Mouse (Mus musculus): Measurements from ENCODE around the gene Nkiras1. TPM values are rescaled to one million over a fixed set of nuclear protein-coding genes. Genes with fewer than 3 reads are reported as not detected.

The Nkiras1 gene
- polyA plus RNA-seq, 1 experiment from 2014 or later, result 19.1 TPM

- peaks cover 7% of the 10 kb centered on the region; the same call in 1 of the 2 replicates for H3K4me1 ChIP-seq (replicated peaks)
- no peak overlapping the region for H3K4me2 ChIP-seq
- H3K9ac ChIP-seq, result no peak overlapping the region
- no peaks in the 10 kb centered on the region for H3K27me3 ChIP-seq (replicated peaks)
- peaks cover 18% of the 10 kb centered on the region for H3K36me3 ChIP-seq
- no peaks in the 10 kb centered on the region for H3K9me3 ChIP-seq (replicated peaks)
- no peak overlapping the region for H3K4me3 ChIP-seq
- 86% methylated on average over 2 of the region's 2 CpGs for WGBS
- no peak overlapping the region for H3K27ac ChIP-seq (ENCODE audit: poor library complexity, severe bottlenecking)
- no peak for ATAC-seq (ENCODE audit: insufficient number of reproducible peaks, low FRiP score)
Observed at GRCm38 (mm10) chr14:18284581-18284980, 13.6 kb downstream of the Nkiras1 start.

DNA sequence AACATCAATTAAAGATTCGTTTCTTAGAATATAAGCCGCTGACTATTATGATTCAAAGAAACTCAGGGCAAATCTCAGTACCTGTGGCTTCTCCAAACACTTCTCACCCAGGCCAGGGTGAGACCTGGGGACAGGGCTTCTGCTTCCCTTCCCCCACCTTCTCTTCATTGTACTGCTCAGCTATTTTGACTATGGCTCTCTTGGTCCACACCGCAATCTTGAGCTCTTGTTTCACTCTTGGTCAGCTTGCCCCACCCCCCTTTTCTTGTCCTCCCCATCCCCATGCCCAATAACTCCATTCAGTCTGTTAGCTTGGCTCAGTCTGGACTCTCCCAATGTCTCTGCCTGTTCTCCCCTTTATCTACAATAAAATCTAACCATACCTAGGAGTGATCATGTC is 14.5 kb downstream of the Nkiras1 start:
- H3K9me3 ChIP-seq (replicated peaks), result no peaks in the 10 kb centered on the region
- no peak for ATAC-seq (ENCODE audit: insufficient number of reproducible peaks, low FRiP score)
- no peak overlapping the region for H3K9ac ChIP-seq
- no peaks in the 10 kb centered on the region for H3K27me3 ChIP-seq (replicated peaks)
- H3K4me2 ChIP-seq, result no peak overlapping the region
- H3K4me3 ChIP-seq, result no peak overlapping the region
- H3K36me3 ChIP-seq, result peaks cover 12% of the 10 kb centered on the region; the same call in 1 of the 2 replicates
- no peak overlapping the region for H3K27ac ChIP-seq (ENCODE audit: poor library complexity, severe bottlenecking)
- peaks cover 7% of the 10 kb centered on the region; the same call in 1 of the 2 replicates for H3K4me1 ChIP-seq (replicated peaks)
- WGBS, result 94% methylated on average over 3 of the region's 3 CpGs

DNA sequence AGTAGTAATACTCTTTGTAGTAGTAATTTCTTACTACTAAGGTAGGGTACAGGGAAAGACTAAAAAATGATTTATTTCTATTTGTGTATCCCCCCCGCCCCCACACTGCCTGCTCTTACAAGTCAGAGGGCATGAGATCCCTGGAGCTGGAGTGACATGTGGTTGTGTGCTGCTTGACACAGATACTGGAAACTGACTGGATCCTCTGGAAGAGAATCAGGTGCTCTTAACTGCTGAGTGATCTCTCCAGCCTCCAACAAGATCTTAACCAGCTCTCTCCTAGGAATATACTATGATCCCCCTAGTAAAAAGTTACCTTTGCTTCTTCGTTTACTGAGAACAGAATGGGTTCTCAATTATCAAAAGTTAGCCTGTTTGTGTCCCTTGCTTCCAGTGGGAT is 15.5 kb downstream of the Nkiras1 start:
- H3K4me1 ChIP-seq (replicated peaks), result peaks cover 7% of the 10 kb centered on the region; the same call in 1 of the 2 replicates
- no peaks in the 10 kb centered on the region for H3K9me3 ChIP-seq (replicated peaks)
- no peak overlapping the region for H3K27ac ChIP-seq (ENCODE audit: poor library complexity, severe bottlenecking)
- no peak for ATAC-seq (ENCODE audit: insufficient number of reproducible peaks, low FRiP score)
- H3K36me3 ChIP-seq, result peaks cover 10% of the 10 kb centered on the region; the same call in 1 of the 2 replicates
- H3K4me2 ChIP-seq, result no peak overlapping the region
- no peaks in the 10 kb centered on the region for H3K27me3 ChIP-seq (replicated peaks)
- H3K9ac ChIP-seq, result no peak overlapping the region
- 92% methylated on average over 2 of the region's 2 CpGs for WGBS
- no peak overlapping the region for H3K4me3 ChIP-seq

DNA sequence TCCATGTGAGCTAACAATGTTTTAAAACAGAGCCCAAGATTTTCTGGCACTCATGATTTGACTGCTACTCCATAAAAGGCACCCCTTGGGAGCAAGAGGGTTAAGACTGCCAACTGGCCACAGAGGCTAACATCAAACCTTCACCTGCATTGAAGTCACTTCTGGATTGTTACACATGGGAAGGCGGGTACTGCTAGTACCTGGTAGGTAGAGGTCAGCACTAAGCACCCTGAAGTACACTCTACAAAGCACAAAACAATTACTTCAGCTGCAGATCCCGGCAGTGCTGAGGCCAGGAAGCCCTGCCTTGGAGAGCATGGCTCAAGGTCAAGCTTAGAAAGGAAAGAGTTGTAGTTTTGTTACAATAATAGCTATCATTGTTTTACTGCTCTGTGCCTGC is 16.5 kb downstream of the Nkiras1 start:
- Histone ChIP-seq H3K27ac (ENCODE audit: poor library complexity, severe bottlenecking) (no peak overlapping the region), H3K4me2 (no peak overlapping the region), H3K9ac (no peak overlapping the region), H3K4me3 (no peak overlapping the region), H3K27me3 (replicated peaks) (no peaks in the 10 kb centered on the region), H3K4me1 (replicated peaks) (peaks cover 7% of the 10 kb centered on the region; the same call in 1 of the 2 replicates), H3K36me3 (0 out of 2 replicates have a peak, but pooled peaks cover 3% of the 10 kb centered on the region), H3K9me3 (replicated peaks) (no peaks in the 10 kb centered on the region)
- ATAC-seq (ENCODE audit: insufficient number of reproducible peaks, low FRiP score), result no peak
- 52% methylated on average over 2 of the region's 2 CpGs for WGBS

DNA sequence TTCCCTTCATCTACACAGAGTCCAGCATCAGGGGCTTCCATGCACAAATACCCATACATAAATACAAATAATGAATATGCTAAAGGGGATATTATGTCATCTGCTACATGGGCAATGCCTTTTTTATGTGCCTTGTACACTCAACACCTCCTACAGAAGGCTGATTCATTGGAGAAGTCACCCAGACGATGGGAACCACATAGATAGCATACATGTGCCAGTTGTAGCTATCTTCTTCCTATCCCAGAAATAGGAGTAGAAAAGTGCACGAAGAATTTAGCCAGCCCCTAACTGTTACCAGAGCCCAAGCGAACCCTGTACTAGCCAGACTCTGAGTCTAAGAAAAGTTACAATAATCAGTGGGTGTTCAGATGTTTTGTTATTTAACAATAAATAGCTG is 21.2 kb downstream of the Nkiras1 start:
- Histone ChIP-seq H3K36me3 (no peaks in the 10 kb centered on the region; the same call in 1 of the 2 replicates), H3K27me3 (replicated peaks) (no peaks in the 10 kb centered on the region), H3K9me3 (replicated peaks) (no peaks in the 10 kb centered on the region), H3K27ac (ENCODE audit: poor library complexity, severe bottlenecking) (no peak overlapping the region), H3K9ac (no peak overlapping the region), H3K4me1 (replicated peaks) (peaks cover 4% of the 10 kb centered on the region; the same call in 1 of the 2 replicates), H3K4me2 (no peak overlapping the region), H3K4me3 (no peak overlapping the region)
- 67% methylated on average over 3 of the region's 3 CpGs for WGBS
- no peak for ATAC-seq (ENCODE audit: insufficient number of reproducible peaks, low FRiP score)

GRCm38 (mm10) chr14:18292578-18292977 is 21.6 kb downstream of the Nkiras1 start:
- no peak overlapping the region for H3K4me2 ChIP-seq
- WGBS, result 86% methylated on average over 3 of the region's 3 CpGs
- no peak for ATAC-seq (ENCODE audit: insufficient number of reproducible peaks, low FRiP score)
- no peak overlapping the region for H3K27ac ChIP-seq (ENCODE audit: poor library complexity, severe bottlenecking)
- no peaks in the 10 kb centered on the region for H3K4me1 ChIP-seq (replicated peaks)
- H3K36me3 ChIP-seq, result no peaks in the 10 kb centered on the region; the same call in 1 of the 2 replicates
- no peak overlapping the region for H3K9ac ChIP-seq
- H3K4me3 ChIP-seq, result no peak overlapping the region
- no peaks in the 10 kb centered on the region for H3K27me3 ChIP-seq (replicated peaks)
- no peaks in the 10 kb centered on the region for H3K9me3 ChIP-seq (replicated peaks)

- H3K9me3 ChIP-seq (replicated peaks), result no peaks in the 10 kb centered on the region
- peaks cover 10% of the 10 kb centered on the region for H3K4me1 ChIP-seq (replicated peaks)
- 73% methylated on average over 2 of the region's 2 CpGs for WGBS
- ATAC-seq (ENCODE audit: insufficient number of reproducible peaks, low FRiP score), result no peak
- no peaks in the 10 kb centered on the region; the same call in 1 of the 2 replicates for H3K36me3 ChIP-seq
- H3K4me2 ChIP-seq, result no peak overlapping the region
- no peak overlapping the region for H3K27ac ChIP-seq (ENCODE audit: poor library complexity, severe bottlenecking)
- H3K9ac ChIP-seq, result no peak overlapping the region
- H3K27me3 ChIP-seq (replicated peaks), result peaks cover 6% of the 10 kb centered on the region
- H3K4me3 ChIP-seq, result no peak overlapping the region
Observed at GRCm38 (mm10) chr14:18297441-18297840, 26.5 kb downstream of the Nkiras1 start.

DNA sequence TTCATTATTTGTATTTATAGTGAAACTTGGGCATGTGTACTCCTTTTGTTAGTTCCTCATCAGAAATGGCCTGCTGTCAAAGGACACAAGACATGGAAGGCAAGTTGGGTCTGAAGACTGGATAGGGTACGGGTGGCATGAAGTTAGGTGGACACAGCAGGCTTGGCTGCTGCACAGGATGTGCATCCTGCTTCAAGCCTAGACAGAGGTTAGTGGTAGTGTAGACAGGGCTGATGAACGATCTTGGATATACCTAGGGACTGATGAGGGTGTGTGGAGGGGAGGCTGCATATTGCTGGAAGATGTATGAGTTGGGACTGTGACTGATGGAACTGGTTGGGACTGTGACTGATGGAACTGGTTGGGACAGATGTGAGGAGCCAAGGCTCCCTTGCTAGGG is 27.9 kb downstream of the Nkiras1 start:
- H3K36me3 ChIP-seq, result no peaks in the 10 kb centered on the region; the same call in 1 of the 2 replicates
- WGBS, result 86% methylated on average over 2 of the region's 2 CpGs
- no peaks in the 10 kb centered on the region for H3K9me3 ChIP-seq (replicated peaks)
- no peak overlapping the region for H3K4me3 ChIP-seq
- H3K27me3 ChIP-seq (replicated peaks), result peaks cover 6% of the 10 kb centered on the region
- peaks cover 23% of the 10 kb centered on the region for H3K4me1 ChIP-seq (replicated peaks)
- no peak for ATAC-seq (ENCODE audit: insufficient number of reproducible peaks, low FRiP score)
- H3K4me2 ChIP-seq, result no peak overlapping the region
- H3K9ac ChIP-seq, result no peak overlapping the region
- H3K27ac ChIP-seq (ENCODE audit: poor library complexity, severe bottlenecking), result no peak overlapping the region

GRCm38 (mm10) chr14:18300676-18301075 is 29.7 kb downstream of the Nkiras1 start:
- Histone ChIP-seq H3K9me3 (replicated peaks) (0 out of 2 replicates have a peak, but pooled peaks cover 2% of the 10 kb centered on the region), H3K4me2 (no peak overlapping the region), H3K4me1 (replicated peaks) (peaks cover 28% of the 10 kb centered on the region), H3K27ac (ENCODE audit: poor library complexity, severe bottlenecking) (no peak overlapping the region), H3K9ac (no peak overlapping the region), H3K36me3 (peaks cover 7% of the 10 kb centered on the region; the same call in 1 of the 2 replicates), H3K27me3 (replicated peaks) (peaks cover 6% of the 10 kb centered on the region), H3K4me3 (no peak overlapping the region)
- ATAC-seq (ENCODE audit: insufficient number of reproducible peaks, low FRiP score), result no peak
- 86% methylated on average over 2 of the region's 2 CpGs for WGBS

DNA sequence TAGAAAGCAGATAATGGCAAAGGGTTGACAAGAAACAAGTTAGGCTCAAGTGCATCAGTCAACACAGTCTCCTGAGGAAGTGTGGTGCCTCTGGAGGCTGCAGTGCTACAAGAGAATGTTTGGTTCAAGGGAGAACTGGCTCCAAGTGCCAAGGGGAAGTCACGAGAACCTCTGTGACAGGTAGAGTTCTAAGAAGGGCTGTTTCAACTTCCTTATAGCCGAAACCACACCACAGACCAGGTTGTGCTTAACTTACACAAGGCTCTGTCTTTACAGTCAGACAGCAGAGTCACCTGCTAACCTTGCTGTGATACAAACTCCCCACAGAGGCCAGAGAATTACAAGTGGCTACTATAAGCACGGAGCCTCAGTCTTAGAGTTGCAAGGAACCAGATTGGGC is 30.7 kb downstream of the Nkiras1 start:
- H3K27me3 ChIP-seq (replicated peaks), result peaks cover 6% of the 10 kb centered on the region
- no peak overlapping the region for H3K9ac ChIP-seq
- H3K4me3 ChIP-seq, result no peak overlapping the region
- H3K36me3 ChIP-seq, result peaks cover 9% of the 10 kb centered on the region; the same call in 1 of the 2 replicates
- H3K4me1 ChIP-seq (replicated peaks), result peaks cover 28% of the 10 kb centered on the region
- no peak for ATAC-seq (ENCODE audit: insufficient number of reproducible peaks, low FRiP score)
- 32% methylated on average over 3 of the region's 3 CpGs for WGBS
- 0 out of 2 replicates have a peak, but pooled peaks cover 2% of the 10 kb centered on the region for H3K9me3 ChIP-seq (replicated peaks)
- H3K27ac ChIP-seq (ENCODE audit: poor library complexity, severe bottlenecking), result no peak overlapping the region
- no peak overlapping the region for H3K4me2 ChIP-seq

- Histone ChIP-seq H3K4me1 (replicated peaks) (peaks cover 28% of the 10 kb centered on the region), H3K9me3 (replicated peaks) (0 out of 2 replicates have a peak, but pooled peaks cover 2% of the 10 kb centered on the region), H3K27ac (ENCODE audit: poor library complexity, severe bottlenecking) (no peak overlapping the region), H3K36me3 (peaks cover 9% of the 10 kb centered on the region; the same call in 1 of the 2 replicates), H3K4me3 (no peak overlapping the region), H3K9ac (no peak overlapping the region), H3K27me3 (replicated peaks) (peaks cover 6% of the 10 kb centered on the region), H3K4me2 (no peak overlapping the region)
- no peak for ATAC-seq (ENCODE audit: insufficient number of reproducible peaks, low FRiP score)
- WGBS, result 62% methylated on average over 3 of the region's 3 CpGs
Observed at GRCm38 (mm10) chr14:18302750-18303149, 31.8 kb downstream of the Nkiras1 start.

DNA sequence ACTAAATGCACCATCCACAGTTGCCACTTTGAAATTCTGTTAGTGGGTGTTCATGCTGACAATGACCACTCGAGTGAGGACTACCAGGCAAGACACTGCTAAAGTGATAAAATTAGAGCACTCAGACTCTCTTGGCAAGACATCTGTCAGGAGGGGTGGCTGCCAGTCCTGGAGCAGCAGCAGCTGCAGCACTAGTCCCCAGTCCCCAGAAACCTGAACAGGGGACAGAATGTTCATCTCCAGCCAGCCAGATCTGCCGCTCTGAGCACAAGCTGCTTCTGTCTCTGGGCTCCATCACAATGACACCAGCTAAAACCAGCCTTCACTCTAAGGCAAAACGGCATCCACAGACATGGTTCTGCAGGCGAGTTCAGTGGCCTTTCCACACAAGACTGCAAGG is 32.3 kb downstream of the Nkiras1 start:
- peak overlapping the region; percentile 19; the same call in 1 of the 2 replicates for H3K27ac ChIP-seq (ENCODE audit: poor library complexity, severe bottlenecking)
- peaks cover 6% of the 10 kb centered on the region for H3K27me3 ChIP-seq (replicated peaks)
- no peak overlapping the region for H3K4me3 ChIP-seq
- H3K4me2 ChIP-seq, result no peak overlapping the region
- peaks cover 9% of the 10 kb centered on the region; the same call in 1 of the 2 replicates for H3K36me3 ChIP-seq
- WGBS, result 24% methylated on average over 4 of the region's 4 CpGs
- H3K9ac ChIP-seq, result no peak overlapping the region
- ATAC-seq (ENCODE audit: insufficient number of reproducible peaks, low FRiP score), result peak; percentile 36; the same call in 1 of the 2 replicates
- peaks cover 28% of the 10 kb centered on the region for H3K4me1 ChIP-seq (replicated peaks)
- H3K9me3 ChIP-seq (replicated peaks), result 0 out of 2 replicates have a peak, but pooled peaks cover 2% of the 10 kb centered on the region

Data from heart, embryonic 12.5 days (tissue).